Mouse (Mus musculus): ENCODE measurements at regions not wholly inside any gene's neighbourhood (a gene's known extent, or its start where the extent isn't known, plus 50 kb on each side); places are given as distances from the start of the nearest gene placed in this dataset.

DNA sequence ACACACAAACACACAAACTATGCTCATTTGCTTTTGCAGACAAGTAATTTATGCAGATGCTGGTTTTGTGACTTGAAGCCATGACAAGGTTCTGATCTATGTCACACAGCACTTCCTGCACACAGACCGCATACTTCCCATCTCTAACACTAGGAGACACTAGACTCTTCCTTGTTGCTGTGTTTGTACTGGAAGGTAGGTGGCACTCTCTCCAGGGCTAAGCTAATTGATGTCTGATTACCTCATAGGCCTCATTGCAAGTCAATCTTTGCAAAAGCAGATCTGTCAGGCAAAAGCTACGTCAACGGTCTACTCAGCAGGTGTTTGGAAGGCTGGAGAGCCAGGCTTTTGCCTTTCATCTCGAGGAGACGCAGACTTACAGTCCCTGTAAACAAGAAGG, 118.3 kb upstream of the Ranbp3l start:
- no peak overlapping the region for H3K4me2 ChIP-seq (ENCODE audit: insufficient read depth, low read depth, poor library complexity, severe bottlenecking)
- no peak overlapping the region for H3K27ac ChIP-seq (ENCODE audit: insufficient read depth, low read depth)
- in situ Hi-C loops (cut with MboI; ENCODE audit: low pct_ligation_motif_present, low pct_unique_long_range_greater_than_20kb, low sequenced_read_pairs) = no loop called here
- peak; percentile 31 for DNase-seq (ENCODE audit: extremely low read depth)
- TF ChIP-seq NELFE (IDR thresholded peaks at IDR 0.05; ENCODE audit: low read depth, low read length) (peak; percentile 26; the same call in 1 of the 2 replicates), USF1 (IDR thresholded peaks at IDR 0.05; ENCODE audit: low read depth, low read length) (no peak), SIN3A (IDR thresholded peaks at IDR 0.05; ENCODE audit: low read length) (no peak), ZMIZ1 (IDR thresholded peaks at IDR 0.05; ENCODE audit: low read depth, low read length) (no peak), USF2 (conservative IDR thresholded peaks at IDR 0.05; ENCODE audit: low read depth, low read length) (no peak), JUN (IDR thresholded peaks at IDR 0.05; ENCODE audit: insufficient read depth, low read depth, low read length) (no peak), RAD21 (IDR thresholded peaks at IDR 0.05; ENCODE audit: low read depth, low read length) (peak; percentile 34), ETS1 (conservative IDR thresholded peaks at IDR 0.05; ENCODE audit: low read depth, low read length) (no peak), PAX5 (IDR thresholded peaks at IDR 0.05; ENCODE audit: low read length) (no peak), KAT2A (IDR thresholded peaks at IDR 0.05; ENCODE audit: insufficient replicate concordance, low read length) (no peak), MYC (IDR thresholded peaks at IDR 0.05; ENCODE audit: low read depth, low read length) (no peak), ELF1 (IDR thresholded peaks at IDR 0.05; ENCODE audit: low read depth, low read length) (peak; percentile 17; the same call in 1 of the 2 replicates), UBTF (IDR thresholded peaks at IDR 0.05; ENCODE audit: low read depth, low read length) (no peak), ZNF384 (IDR thresholded peaks at IDR 0.05; ENCODE audit: low read depth, low read length) (no peak), MAX (IDR thresholded peaks at IDR 0.05; ENCODE audit: low read length) (no peak), IRF4 (IDR thresholded peaks at IDR 0.05; ENCODE audit: low read depth, low read length) (no peak), EP300 (IDR thresholded peaks at IDR 0.05; ENCODE audit: low read length) (no peak), BHLHE40 (IDR thresholded peaks at IDR 0.05; ENCODE audit: low read depth, low read length) (no peak), CTCF (conservative IDR thresholded peaks at IDR 0.05 in 1 of 2, IDR thresholded peaks at IDR 0.05 in 1 of 2; ENCODE audit: low read depth in 2 of 2, low read length in 2 of 2) (peak in 1 of 2 experiments; percentile 97; a peak in 2 of 4 replicates), CHD1 (IDR thresholded peaks at IDR 0.05; ENCODE audit: low read depth, low read length) (no peak), ZC3H11A (IDR thresholded peaks at IDR 0.05; ENCODE audit: low read depth, low read length) (no peak), E2F4 (IDR thresholded peaks at IDR 0.05; ENCODE audit: insufficient replicate concordance, low read depth, low read length) (no peak), MEF2A (IDR thresholded peaks at IDR 0.05; ENCODE audit: borderline replicate concordance, low read depth, low read length) (no peak), TBP (conservative IDR thresholded peaks at IDR 0.05; ENCODE audit: low read depth, low read length) (no peak), SMC3 (IDR thresholded peaks at IDR 0.05; ENCODE audit: low read depth, low read length) (peak; percentile 43), TCF12 (IDR thresholded peaks at IDR 0.05; ENCODE audit: low read depth, low read length) (no peak), CHD2 (IDR thresholded peaks at IDR 0.05; ENCODE audit: low read length) (no peak), ZKSCAN1 (IDR thresholded peaks at IDR 0.05; ENCODE audit: borderline replicate concordance, low read depth, low read length) (no peak), MAZ (IDR thresholded peaks at IDR 0.05; ENCODE audit: low read depth, low read length) (no peak), MAFK (IDR thresholded peaks at IDR 0.05; ENCODE audit: insufficient replicate concordance, low read length) (no peak), JUND (conservative IDR thresholded peaks at IDR 0.05; ENCODE audit: low read depth, low read length) (no peak), MXI1 (IDR thresholded peaks at IDR 0.05; ENCODE audit: low read depth, low read length) (no peak)
- no peak overlapping the region for H3K4me3 ChIP-seq (replicated peaks in 1 of 3; ENCODE audit: low read depth in 2 of 3, low read length in 2 of 3, poor library complexity in 1 of 3)
- H3K4me1 ChIP-seq (ENCODE audit: control insufficient read depth in 1 of 2, insufficient read depth in 2 of 2) = no peaks in the 10 kb centered on the region
- H3K9me3 ChIP-seq (replicated peaks; ENCODE audit: low read length) = no peaks in the 10 kb centered on the region
- no peak overlapping the region for H3K9ac ChIP-seq (ENCODE audit: insufficient read depth, low read depth)
- H3K27me3 ChIP-seq (replicated peaks) = no peaks in the 10 kb centered on the region
- no peaks in the 10 kb centered on the region for H3K79me2 ChIP-seq (replicated peaks; ENCODE audit: control insufficient read depth, extremely low read depth, insufficient read depth, poor library complexity, severe bottlenecking)
- dilution Hi-C loops (cut with MboI; ENCODE audit: extremely low pct_ligation_motif_present, extremely low pct_unique_long_range_greater_than_20kb, low sequenced_read_pairs) = no loop called here
- H3K36me3 ChIP-seq (replicated peaks in 1 of 2; ENCODE audit: control insufficient read depth in 1 of 2, insufficient read depth in 1 of 2, low read length in 1 of 2) = no peaks in the 10 kb centered on the region
